Mouse (Mus musculus) limb, embryonic 10.5 days (tissue): ENCODE data around the gene Fgfr2. TPM values are rescaled to one million over a fixed set of nuclear protein-coding genes. Genes with fewer than 3 reads are reported as not detected.

Experiments used
- DNase-seq: peaks from one replicate; pipeline ENCODE4 v3.0.0-alpha.2; 2017; ENCODE audit warnings: low spot score
- H3K27ac ChIP-seq: fragments of 300-500 bp; sonication (generic); 2 replicates; pipeline ENCODE4 v1.5.1; 2016; ENCODE audit warnings: mild to moderate bottlenecking
- H3K27me3 ChIP-seq: fragments of 300-500 bp; sonication (generic); 2 replicates; pipeline ENCODE4 v1.6.1; 2016; ENCODE audit warnings: low read depth, mild to moderate bottlenecking; ENCODE audit not compliant: poor library complexity, severe bottlenecking
- H3K36me3 ChIP-seq: fragments of 300-500 bp; sonication (generic); 2 replicates; pipeline ENCODE4 v1.6.1; 2016; ENCODE audit warnings: mild to moderate bottlenecking, moderate library complexity
- H3K4me1 ChIP-seq: fragments of 300-500 bp; sonication (generic); 2 replicates; pipeline ENCODE4 v1.6.1; 2016
- H3K4me3 ChIP-seq: fragments of 300-500 bp; sonication (generic); 2 replicates; pipeline ENCODE4 v1.5.1; 2016; ENCODE audit warnings: mild to moderate bottlenecking, moderate library complexity
- H3K9me3 ChIP-seq: fragments of 300-500 bp; sonication (generic); replicated peaks from 2 replicates; pipeline ENCODE4 v1.6.1; 2016; ENCODE audit warnings: mild to moderate bottlenecking
- WGBS: fragments of 180-500 bp; shearing (Covaris S2); methylation state at CpG from one replicate; pipeline ENCODE4 v1.1.7; 2016; 5-methylcytosine and 5-hydroxymethylcytosine counted together
- polyA plus RNA-seq: library from polyadenylated mRNA; unstranded; fragments of >200 nt; fragmentation: Nextera tagmentation; extraction: Ambion mirVana; gene quantifications from 2 replicates; pipeline ENCODE4 v1.2.1, GENCODE M21; 2016

Fgfr2 gene
- polyA plus RNA-seq, 1 experiment from 2014 or later = 64.4 TPM

DNA sequence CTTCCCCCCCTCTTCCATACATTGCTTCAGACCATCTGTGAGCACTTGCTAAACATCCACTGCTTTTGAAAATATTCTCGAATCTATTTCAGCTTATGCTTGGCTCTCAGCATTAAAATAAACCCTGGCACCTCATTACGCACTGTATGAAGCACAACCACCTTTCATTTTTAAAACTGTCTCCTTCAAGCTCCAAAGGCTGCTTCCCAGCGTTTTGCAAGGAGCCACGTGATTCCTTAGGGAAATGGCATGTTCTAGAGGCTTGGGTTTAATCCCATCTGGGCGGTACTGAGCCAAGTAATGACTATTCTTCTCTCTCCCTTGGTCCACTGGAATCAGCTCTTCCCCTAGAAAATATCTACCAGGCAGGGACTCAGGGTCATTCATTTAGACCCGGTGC lies 1305.2 kb downstream of the Fgfr2 start:
- 86% methylated on average over 6 of the region's 6 CpGs for WGBS
- H3K27ac ChIP-seq = no peak overlapping the region
- no peak overlapping the region for H3K4me3 ChIP-seq
- peaks cover 27% of the 10 kb centered on the region; the same call in 1 of the 2 replicates for H3K27me3 ChIP-seq
- H3K9me3 ChIP-seq = no peaks in the 10 kb centered on the region
- no peaks in the 10 kb centered on the region for H3K36me3 ChIP-seq
- peaks cover 22% of the 10 kb centered on the region for H3K4me1 ChIP-seq
- no peak for DNase-seq

- DNase-seq = no peak
- H3K4me1 ChIP-seq = peaks cover 11% of the 10 kb centered on the region
- H3K9me3 ChIP-seq = no peaks in the 10 kb centered on the region
- 78% methylated on average over 2 of the region's 2 CpGs for WGBS
- peaks cover 27% of the 10 kb centered on the region; the same call in 1 of the 2 replicates for H3K27me3 ChIP-seq
- no peak overlapping the region for H3K4me3 ChIP-seq
- H3K27ac ChIP-seq = no peak overlapping the region
- no peaks in the 10 kb centered on the region for H3K36me3 ChIP-seq
These were observed 1306.5 kb downstream of the Fgfr2 start for GRCm38 (mm10) chr7:131816641-131817040.

- DNase-seq = no peak
- Histone ChIP-seq H3K9me3 (no peaks in the 10 kb centered on the region), H3K4me1 (peaks cover 22% of the 10 kb centered on the region), H3K36me3 (no peaks in the 10 kb centered on the region), H3K27ac (no peak overlapping the region), H3K27me3 (peaks cover 23% of the 10 kb centered on the region), H3K4me3 (no peak overlapping the region)
- WGBS = 88% methylated on average over 6 of the region's 6 CpGs
These were observed 1311.0 kb downstream of the Fgfr2 start for GRCm38 (mm10) chr7:131812116-131812515.

- H3K4me3 ChIP-seq = no peak overlapping the region
- no peak for DNase-seq
These were observed 1312.2 kb downstream of the Fgfr2 start for GRCm38 (mm10) chr7:131810916-131811315.

GRCm38 (mm10) chr7:131809584-131810181 lies 1313.5 kb downstream of the Fgfr2 start:
- Histone ChIP-seq H3K4me1 (peaks cover 27% of the 10 kb centered on the region), H3K4me3 (no peak overlapping the region), H3K9me3 (no peaks in the 10 kb centered on the region), H3K27ac (peak overlapping the region; percentile 10; the same call in 1 of the 2 replicates), H3K36me3 (no peaks in the 10 kb centered on the region), H3K27me3 (peaks cover 17% of the 10 kb centered on the region; the same call in 1 of the 2 replicates)
- 28% methylated on average over 5 of the region's 5 CpGs for WGBS
- DNase-seq = no peak

More at GRCm38 (mm10) chr7:131810916-131811315, 1312.2 kb downstream of the Fgfr2 start:
- WGBS = 61% methylated on average over 4 of the region's 4 CpGs
- H3K27me3 ChIP-seq = peaks cover 17% of the 10 kb centered on the region; the same call in 1 of the 2 replicates
- H3K4me1 ChIP-seq = peaks cover 27% of the 10 kb centered on the region
- H3K36me3 ChIP-seq = no peaks in the 10 kb centered on the region
- no peaks in the 10 kb centered on the region for H3K9me3 ChIP-seq
- no peak overlapping the region for H3K27ac ChIP-seq

DNA sequence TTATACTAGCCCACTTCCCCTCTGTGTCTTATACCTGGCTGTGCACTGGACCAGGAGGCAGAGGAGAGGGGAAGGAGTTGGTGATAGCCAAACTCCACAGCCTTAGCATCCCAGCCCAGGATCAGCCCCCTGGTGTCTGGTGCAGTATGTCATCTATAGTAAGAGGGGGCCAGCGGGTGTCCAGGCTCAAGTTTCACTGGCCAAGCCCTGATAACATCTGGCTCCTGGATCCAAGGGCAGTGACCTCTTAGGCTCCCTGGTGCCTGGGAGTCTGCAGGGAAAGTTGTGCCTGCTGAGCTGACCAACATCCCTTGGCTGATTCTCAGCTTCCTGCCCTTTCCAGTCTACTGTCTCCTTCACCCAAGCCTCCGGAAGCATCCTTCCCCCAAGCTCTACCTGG lies 1315.9 kb downstream of the Fgfr2 start:
- H3K4me3 ChIP-seq = no peak overlapping the region
- no peak for DNase-seq
- WGBS = 19% methylated on average over 2 of the region's 2 CpGs
- no peaks in the 10 kb centered on the region for H3K36me3 ChIP-seq
- H3K27ac ChIP-seq = peak overlapping the region; percentile 0; the same call in 1 of the 2 replicates
- peaks cover 24% of the 10 kb centered on the region for H3K4me1 ChIP-seq
- H3K27me3 ChIP-seq = peaks cover 28% of the 10 kb centered on the region
- H3K9me3 ChIP-seq = no peaks in the 10 kb centered on the region

DNA sequence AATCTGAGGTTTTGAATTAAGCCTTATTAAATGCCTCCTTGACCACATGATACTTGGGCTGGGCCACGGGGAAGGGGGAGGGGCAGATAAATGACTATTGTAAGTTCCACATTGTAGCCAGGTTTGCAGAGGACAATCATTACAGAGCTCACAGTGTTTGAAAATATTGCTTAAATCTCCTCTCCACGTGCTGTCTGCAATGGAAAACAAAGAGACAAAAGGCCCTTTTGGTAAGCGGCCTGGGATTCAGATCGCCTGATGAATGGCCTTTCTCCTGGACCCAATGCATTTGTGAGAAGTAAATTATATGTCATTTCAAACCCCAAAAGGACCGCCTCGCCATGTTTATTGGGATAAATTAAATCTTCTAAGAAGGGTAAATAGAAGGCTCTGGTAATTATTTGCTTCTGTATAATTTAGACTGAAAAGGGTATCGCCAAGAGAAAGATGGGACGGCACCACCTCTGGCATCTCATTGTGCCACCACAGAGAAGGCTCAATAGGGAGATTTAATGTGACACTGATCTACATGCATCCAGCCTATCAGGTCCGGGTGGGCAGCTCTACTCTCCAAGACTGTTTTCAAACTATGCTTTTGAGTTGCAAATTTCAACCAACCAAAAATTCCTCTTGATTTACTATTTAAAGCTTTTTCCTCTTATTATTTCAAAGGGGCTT lies 1317.5 kb downstream of the Fgfr2 start:
- H3K27ac ChIP-seq = no peak overlapping the region
- no peaks in the 10 kb centered on the region for H3K9me3 ChIP-seq
- WGBS = 83% methylated on average over 9 of the region's 9 CpGs
- peaks cover 38% of the 10 kb centered on the region for H3K4me1 ChIP-seq
- H3K27me3 ChIP-seq = peaks cover 38% of the 10 kb centered on the region
- no peak for DNase-seq
- no peak overlapping the region for H3K4me3 ChIP-seq
- no peaks in the 10 kb centered on the region for H3K36me3 ChIP-seq

DNA sequence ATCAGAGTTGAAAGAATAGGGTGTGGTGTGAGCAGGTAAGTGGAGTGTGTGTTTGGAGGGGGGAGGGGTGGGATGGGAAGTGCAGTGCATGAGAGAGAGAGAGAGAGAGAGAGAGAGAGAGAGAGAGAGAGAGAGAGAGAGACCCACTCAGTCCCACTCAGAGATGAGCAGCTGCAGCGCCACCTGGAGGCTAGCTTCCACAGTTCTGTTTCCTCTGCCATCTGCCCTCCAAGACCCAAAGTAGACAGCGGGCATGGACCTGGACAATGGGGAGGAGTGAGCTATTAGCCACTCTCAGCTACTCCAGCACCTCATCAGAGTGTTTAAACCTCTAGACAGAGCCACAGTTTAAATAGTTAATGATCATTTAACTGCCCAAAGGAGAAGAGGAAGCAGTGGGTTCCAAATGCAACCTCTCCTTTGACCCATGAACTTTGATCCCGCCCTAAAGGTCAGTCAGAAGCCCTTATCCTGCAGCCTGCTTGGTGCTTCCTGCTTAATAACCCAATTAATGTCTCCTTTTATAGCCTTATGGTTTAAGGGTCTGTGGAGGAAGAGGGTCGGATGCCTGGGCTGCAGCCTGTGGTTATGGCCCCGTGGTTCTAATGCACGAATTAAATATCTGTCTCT lies 1322.6 kb downstream of the Fgfr2 start:
- Histone ChIP-seq H3K9me3 (no peaks in the 10 kb centered on the region), H3K4me1 (peaks cover 49% of the 10 kb centered on the region), H3K27me3 (peaks cover 56% of the 10 kb centered on the region), H3K4me3 (no peak overlapping the region), H3K27ac (no peak overlapping the region), H3K36me3 (no peaks in the 10 kb centered on the region)
- 25% methylated on average over 6 of the region's 6 CpGs for WGBS
- peak; percentile 68 for DNase-seq

GRCm38 (mm10) chr7:131797161-131797560 lies 1326.0 kb downstream of the Fgfr2 start:
- peak; percentile 63 for DNase-seq
- no peaks in the 10 kb centered on the region for H3K36me3 ChIP-seq
- H3K27me3 ChIP-seq = peaks cover 47% of the 10 kb centered on the region; the same call in 1 of the 2 replicates
- H3K9me3 ChIP-seq = no peaks in the 10 kb centered on the region
- WGBS = 22% methylated on average over 6 of the region's 6 CpGs
- no peak overlapping the region for H3K27ac ChIP-seq
- peaks cover 56% of the 10 kb centered on the region for H3K4me1 ChIP-seq
- H3K4me3 ChIP-seq = no peak overlapping the region

DNA sequence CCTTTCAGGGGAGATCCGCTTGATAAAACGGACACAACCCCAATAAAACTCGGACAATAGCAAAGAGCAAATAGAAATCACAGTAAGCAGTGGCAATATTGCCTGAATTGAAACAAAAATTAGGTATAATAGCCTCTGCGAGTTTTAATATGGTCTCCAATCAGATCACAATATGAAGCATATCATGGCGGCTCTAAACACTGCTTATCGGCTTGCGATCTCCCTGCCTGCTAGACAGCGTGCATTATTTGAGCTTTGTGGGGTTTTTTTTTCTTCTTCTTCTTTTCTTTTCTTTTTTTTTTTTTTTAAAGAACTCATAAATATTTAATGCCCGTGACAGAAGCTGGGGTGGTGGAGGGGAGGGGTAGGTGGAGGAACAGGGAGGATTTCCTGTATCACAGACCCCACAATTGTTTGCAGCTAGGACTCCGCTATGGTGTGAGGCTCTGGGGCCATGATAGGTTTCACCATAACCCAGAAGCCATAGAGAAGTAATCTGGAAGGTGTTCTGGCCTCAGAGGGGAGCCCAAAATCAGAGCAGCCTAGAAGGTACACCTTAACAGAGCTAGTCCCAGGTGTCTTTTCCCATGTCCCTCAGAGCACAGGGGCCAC lies 1334.4 kb downstream of the Fgfr2 start:
- H3K36me3 ChIP-seq = no peaks in the 10 kb centered on the region
- no peak overlapping the region for H3K27ac ChIP-seq
- no peaks in the 10 kb centered on the region for H3K9me3 ChIP-seq
- no peak for DNase-seq
- peaks cover 15% of the 10 kb centered on the region for H3K4me1 ChIP-seq
- 82% methylated on average over 10 of the region's 10 CpGs for whole genome bisulfite sequencing
- H3K4me3 ChIP-seq = no peak overlapping the region
- peaks cover 52% of the 10 kb centered on the region for H3K27me3 ChIP-seq

- WGBS = 93% methylated on average over 3 of the region's 3 CpGs
- Histone ChIP-seq H3K36me3 (no peaks in the 10 kb centered on the region), H3K4me1 (peaks cover 15% of the 10 kb centered on the region), H3K27me3 (peaks cover 47% of the 10 kb centered on the region; the same call in 1 of the 2 replicates), H3K4me3 (no peak overlapping the region), H3K9me3 (no peaks in the 10 kb centered on the region), H3K27ac (no peak overlapping the region)
- no peak for DNase-seq
These were observed 1337.4 kb downstream of the Fgfr2 start for GRCm38 (mm10) chr7:131785721-131786120.

DNA sequence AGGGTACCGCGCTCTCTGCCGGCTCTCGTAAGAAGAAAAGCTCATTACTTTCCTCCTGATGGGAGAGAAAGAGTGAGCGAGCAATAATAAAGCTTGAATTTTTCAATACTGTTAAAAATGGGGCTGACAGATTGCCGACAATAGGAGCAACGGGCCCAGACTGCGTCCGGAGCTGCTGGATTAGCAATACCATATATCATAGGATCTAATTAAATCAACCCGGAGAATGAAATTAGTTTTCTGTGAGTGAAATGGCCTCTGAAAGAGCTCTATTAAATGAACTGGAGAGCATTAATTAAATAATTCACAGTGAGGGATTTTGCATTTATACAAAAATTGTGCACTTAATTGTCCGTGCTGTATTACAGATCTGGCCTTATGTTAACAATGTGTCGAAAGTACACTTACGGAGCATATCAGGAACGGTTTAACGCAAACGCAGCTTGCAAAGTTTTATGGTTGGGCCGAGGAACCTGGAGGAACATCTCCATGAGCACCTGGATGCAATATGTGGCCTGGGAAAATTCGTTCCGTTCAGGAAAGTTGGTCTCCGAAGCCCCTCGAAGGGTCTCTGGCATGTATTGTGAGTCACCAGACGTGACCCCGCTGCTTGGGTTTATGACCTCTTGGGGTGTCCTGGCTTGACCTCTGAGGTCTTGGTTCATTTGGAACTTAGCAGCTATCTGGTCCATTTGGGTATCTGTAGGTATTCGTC lies 1344.7 kb downstream of the Fgfr2 start:
- 23% methylated on average over 24 of the region's 24 CpGs for WGBS

More for the DNA sequence above, 1344.7 kb downstream of the Fgfr2 start:
- 0 out of 2 replicates have a peak overlapping the region, but pooled peaks have one; percentile 78 for H3K27ac ChIP-seq
- peak overlapping the region; percentile 22 for H3K4me3 ChIP-seq
- DNase-seq = peak; percentile 54
- no peaks in the 10 kb centered on the region for H3K9me3 ChIP-seq
- H3K27me3 ChIP-seq = peaks cover 47% of the 10 kb centered on the region
- peaks cover 55% of the 10 kb centered on the region for H3K4me1 ChIP-seq
- no peaks in the 10 kb centered on the region for H3K36me3 ChIP-seq
